Mouse (Mus musculus) liver, embryonic 16.5 days (tissue): ENCODE results near the gene Sfi1. TPM values are rescaled to one million over a fixed set of nuclear protein-coding genes. Genes with fewer than 3 reads are reported as not detected.

Experiments
- ATAC-seq: fragments of 200-750 bp; cut with Nextera tagmentation; 2 replicates; pipeline ENCODE4 v1.8.0; 2017; ENCODE audit warnings: low read depth, mild to moderate bottlenecking, moderate number of reproducible peaks, moderate library complexity
- H3K27ac ChIP-seq: fragments of 300-500 bp; sonication (generic); 2 replicates; pipeline ENCODE4 v1.5.1; 2014; ENCODE audit warnings: mild to moderate bottlenecking, low read length
- H3K27me3 ChIP-seq: fragments of 300-500 bp; sonication (generic); 2 replicates; pipeline ENCODE4 v1.6.1; 2014; ENCODE audit warnings: low read depth, low read length, mixed read lengths; ENCODE audit not compliant: control insufficient read depth, insufficient read depth
- H3K36me3 ChIP-seq: fragments of 300-500 bp; sonication (generic); 2 replicates; pipeline ENCODE4 v1.6.1; 2014; ENCODE audit warnings: mild to moderate bottlenecking; ENCODE audit not compliant: control insufficient read depth, insufficient read depth
- H3K4me1 ChIP-seq: fragments of 300-500 bp; sonication (generic); 2 replicates; pipeline ENCODE4 v1.6.1; 2014; ENCODE audit warnings: low read depth, low read length, mixed read lengths; ENCODE audit not compliant: control insufficient read depth
- H3K4me2 ChIP-seq: fragments of 300-500 bp; sonication (generic); 2 replicates; pipeline ENCODE4 v1.6.1; 2014; ENCODE audit warnings: low read depth, low read length, mixed read lengths
- H3K4me3 ChIP-seq: fragments of 300-500 bp; sonication (generic); 2 replicates; pipeline ENCODE4 v1.5.1; 2014; ENCODE audit warnings: low read depth, mild to moderate bottlenecking, low read length
- H3K9ac ChIP-seq: fragments of 300-500 bp; sonication (generic); 2 replicates; pipeline ENCODE4 v1.6.1; 2014; ENCODE audit warnings: low read depth, low read length
- H3K9me3 ChIP-seq: fragments of 300-500 bp; sonication (generic); replicated peaks from 2 replicates; pipeline ENCODE4 v1.6.1; 2016; ENCODE audit warnings: low read length; ENCODE audit not compliant: control insufficient read depth
- WGBS: fragments of 180-500 bp; shearing (Covaris S2); extraction: QIAGEN DNeasy Blood & Tissue Kit; methylation state at CpG from one replicate; pipeline ENCODE4 v1.1.7; 2014; ENCODE audit not compliant: insufficient replicate concordance; 5-methylcytosine and 5-hydroxymethylcytosine counted together
- polyA plus RNA-seq: library from polyadenylated mRNA; unstranded; fragments of >200 nt; fragmentation: Nextera tagmentation; extraction: Ambion mirVana; gene quantifications from 2 replicates; pipeline ENCODE4 v1.2.1, GENCODE M21; 2015

The Sfi1 gene
- polyA plus RNA-seq = 3.4 and 4.1 TPM in 2 replicates

DNA sequence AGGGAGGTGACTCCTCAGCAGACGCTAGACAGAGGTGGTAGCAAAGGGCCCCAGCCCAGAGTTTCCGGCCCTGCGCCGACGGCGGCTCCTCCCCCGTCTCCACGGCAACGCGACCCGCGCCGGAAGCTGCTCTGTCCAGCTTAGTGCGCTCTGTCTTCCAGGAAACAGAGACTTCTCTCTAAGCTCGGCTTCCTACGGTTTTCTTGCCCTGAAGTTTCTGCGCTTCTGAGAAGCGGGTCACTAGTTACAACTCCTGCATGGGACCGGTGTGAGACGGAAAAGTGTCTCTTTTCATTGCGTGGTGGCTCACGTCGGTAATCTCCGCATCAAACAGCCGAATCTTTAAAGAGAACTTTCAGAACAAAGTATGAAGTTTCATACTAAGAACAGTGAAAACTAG, at the start of gene Sfi1:
Sfi1 (minus strand) TSS at position 101 of the 400 bp plus-strand sequence.
- no peaks in the 10 kb centered on the region for H3K9me3 ChIP-seq
- 75% methylated on average over 25 of the region's 25 CpGs for WGBS
- no peak within 1 kb of the TSS for H3K4me3 ChIP-seq
- H3K36me3 ChIP-seq = no peaks in the 10 kb centered on the region
- no peak within 1 kb of the TSS for H3K9ac ChIP-seq
- H3K4me1 ChIP-seq = no peaks in the 10 kb centered on the region
- H3K27me3 ChIP-seq = no peaks in the 10 kb centered on the region
- H3K4me2 ChIP-seq = no peak within 1 kb of the TSS
- ATAC-seq = no peak
- no peak within 1 kb of the TSS for H3K27ac ChIP-seq

DNA sequence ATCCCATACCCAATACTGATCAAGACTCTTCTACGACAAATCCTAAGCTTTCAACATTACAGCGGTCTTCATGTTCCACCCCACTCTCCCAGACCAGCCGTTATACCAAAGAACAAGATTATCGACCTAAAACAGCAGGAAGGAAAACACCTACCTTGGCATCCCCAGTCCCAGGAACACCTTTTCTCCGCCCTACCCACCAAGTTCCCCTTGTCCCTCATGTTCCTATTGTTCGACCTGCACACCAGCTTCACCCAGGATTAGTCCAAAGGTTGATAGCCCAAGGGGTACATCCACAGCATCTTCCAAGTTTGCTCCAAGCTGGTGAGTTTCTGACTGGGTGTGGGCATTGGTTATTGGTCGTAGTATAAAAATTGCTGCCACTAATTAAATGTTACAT, 49.1 kb upstream of the Sfi1 start:
- WGBS = 82% methylated on average over 7 of the region's 7 CpGs
- no peak overlapping the region for H3K4me2 ChIP-seq
- H3K27ac ChIP-seq = no peak overlapping the region
- H3K36me3 ChIP-seq = peaks cover 78% of the 10 kb centered on the region
- no peak for ATAC-seq
- no peak overlapping the region for H3K9ac ChIP-seq
- no peak overlapping the region for H3K4me3 ChIP-seq
- H3K9me3 ChIP-seq = no peaks in the 10 kb centered on the region
- H3K27me3 ChIP-seq = no peaks in the 10 kb centered on the region
- H3K4me1 ChIP-seq = no peaks in the 10 kb centered on the region

GRCm38 (mm10) chr11:3235277-3235676, 42.0 kb upstream of the Sfi1 start:
- 67% methylated on average over 5 of the region's 5 CpGs for whole genome bisulfite sequencing
- no peak overlapping the region for H3K9ac ChIP-seq
- H3K4me3 ChIP-seq = no peak overlapping the region
- no peaks in the 10 kb centered on the region for H3K9me3 ChIP-seq
- H3K36me3 ChIP-seq = peaks cover 52% of the 10 kb centered on the region
- no peak for ATAC-seq
- no peak overlapping the region for H3K27ac ChIP-seq
- no peaks in the 10 kb centered on the region for H3K27me3 ChIP-seq
- H3K4me2 ChIP-seq = no peak overlapping the region
- H3K4me1 ChIP-seq = no peaks in the 10 kb centered on the region

DNA sequence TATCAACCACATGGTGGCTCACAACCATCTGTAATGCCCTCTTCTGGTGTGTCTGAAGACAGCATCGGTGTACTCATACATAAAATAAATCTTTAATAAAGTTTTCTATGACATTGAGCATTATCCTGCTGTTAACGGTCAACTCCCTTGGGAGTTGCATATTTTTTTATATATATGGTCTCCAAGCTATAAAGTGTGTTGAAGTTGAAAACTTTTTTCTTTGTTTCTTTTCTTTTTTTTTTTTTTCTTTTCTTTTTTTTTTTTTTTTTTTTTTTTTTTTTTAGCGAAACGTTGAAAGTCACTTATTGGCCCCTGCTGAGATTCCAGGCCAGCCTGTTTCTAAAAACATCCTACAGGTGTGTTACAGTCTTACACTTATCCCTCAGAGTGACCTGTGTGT, 40.4 kb upstream of the Sfi1 start:
- H3K9ac ChIP-seq = no peak overlapping the region
- no peak overlapping the region for H3K4me2 ChIP-seq
- H3K9me3 ChIP-seq = no peaks in the 10 kb centered on the region
- H3K27ac ChIP-seq = no peak overlapping the region
- WGBS = 91% methylated on average over 4 of the region's 4 CpGs
- H3K4me3 ChIP-seq = no peak overlapping the region
- no peaks in the 10 kb centered on the region for H3K4me1 ChIP-seq
- H3K27me3 ChIP-seq = no peaks in the 10 kb centered on the region
- peaks cover 50% of the 10 kb centered on the region for H3K36me3 ChIP-seq
- no peak for ATAC-seq

GRCm38 (mm10) chr11:3232248-3232647, 39.0 kb upstream of the Sfi1 start:
- Histone ChIP-seq H3K27ac (no peak overlapping the region), H3K27me3 (no peaks in the 10 kb centered on the region), H3K4me3 (no peak overlapping the region), H3K9ac (no peak overlapping the region), H3K36me3 (peaks cover 48% of the 10 kb centered on the region), H3K4me2 (no peak overlapping the region), H3K9me3 (no peaks in the 10 kb centered on the region), H3K4me1 (no peaks in the 10 kb centered on the region)
- ATAC-seq = no peak
- WGBS = 69% methylated on average over 3 of the region's 3 CpGs

GRCm38 (mm10) chr11:3227113-3227512, 33.9 kb upstream of the Sfi1 start:
- H3K9ac ChIP-seq = no peak overlapping the region
- 81% methylated on average over 3 of the region's 3 CpGs for WGBS
- H3K27me3 ChIP-seq = no peaks in the 10 kb centered on the region
- peaks cover 67% of the 10 kb centered on the region for H3K36me3 ChIP-seq
- H3K4me3 ChIP-seq = no peak overlapping the region
- H3K4me2 ChIP-seq = no peak overlapping the region
- no peaks in the 10 kb centered on the region for H3K4me1 ChIP-seq
- no peak overlapping the region for H3K27ac ChIP-seq
- ATAC-seq = no peak
- H3K9me3 ChIP-seq = no peaks in the 10 kb centered on the region

DNA sequence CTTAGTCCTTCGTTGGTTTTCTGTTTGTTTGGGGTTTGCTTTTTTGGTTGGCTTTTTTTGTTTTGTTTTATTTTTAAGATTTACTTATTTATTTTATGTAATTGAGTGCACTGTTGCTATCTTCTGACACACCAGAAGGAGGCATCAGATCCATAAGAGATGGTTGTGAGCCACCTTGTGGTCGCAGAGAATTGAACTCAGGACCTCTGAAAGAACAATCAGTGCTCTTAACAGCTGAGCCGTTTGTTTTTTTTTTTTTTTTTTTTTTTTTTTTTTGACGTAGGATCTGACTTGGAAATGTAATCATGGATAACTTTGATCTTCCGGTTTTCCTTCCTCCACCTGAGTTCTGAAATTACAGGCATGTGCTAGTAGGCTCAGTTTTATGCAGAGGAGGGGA, 29.8 kb upstream of the Sfi1 start:
- no peaks in the 10 kb centered on the region for H3K4me1 ChIP-seq
- ATAC-seq = no peak

DNA sequence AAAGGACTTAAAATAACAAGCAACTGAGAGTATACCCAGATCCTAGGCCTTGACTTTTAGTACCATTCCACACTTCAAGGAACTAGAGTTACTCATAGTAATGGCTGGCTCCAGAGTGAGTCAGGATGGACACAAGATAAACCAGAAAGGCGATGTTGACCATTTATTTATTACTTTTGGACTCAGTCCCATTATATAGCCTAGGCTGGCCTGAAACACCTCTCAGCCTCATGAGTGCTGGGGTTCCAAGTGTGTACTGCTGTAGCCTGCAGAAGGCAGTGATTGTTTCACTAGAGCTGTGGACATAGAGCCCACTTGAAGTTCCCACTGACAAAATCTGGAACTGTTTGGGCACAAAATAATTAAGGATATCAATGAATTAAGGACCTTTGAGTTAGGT, 19.3 kb upstream of the Sfi1 start:
- Histone ChIP-seq H3K27ac (no peak overlapping the region), H3K4me1 (no peaks in the 10 kb centered on the region), H3K4me3 (no peak overlapping the region), H3K27me3 (no peaks in the 10 kb centered on the region), H3K4me2 (no peak overlapping the region), H3K9me3 (no peaks in the 10 kb centered on the region), H3K9ac (no peak overlapping the region), H3K36me3 (peaks cover 47% of the 10 kb centered on the region)
- WGBS = 86% methylated on average over 1 of the region's 1 CpGs
- no peak for ATAC-seq

More for the DNA sequence above, 29.8 kb upstream of the Sfi1 start:
- 75% methylated on average over 5 of the region's 5 CpGs for WGBS
- peaks cover 61% of the 10 kb centered on the region for H3K36me3 ChIP-seq
- no peak overlapping the region for H3K9ac ChIP-seq
- no peak overlapping the region for H3K4me2 ChIP-seq
- H3K27ac ChIP-seq = no peak overlapping the region
- H3K9me3 ChIP-seq = no peaks in the 10 kb centered on the region
- no peak overlapping the region for H3K4me3 ChIP-seq
- H3K27me3 ChIP-seq = no peaks in the 10 kb centered on the region

- Histone ChIP-seq H3K9me3 (no peaks in the 10 kb centered on the region), H3K27me3 (no peaks in the 10 kb centered on the region), H3K36me3 (peaks cover 29% of the 10 kb centered on the region), H3K4me2 (no peak overlapping the region), H3K4me1 (no peaks in the 10 kb centered on the region; the same call in 1 of the 2 replicates), H3K9ac (no peak overlapping the region), H3K27ac (no peak overlapping the region), H3K4me3 (no peak overlapping the region)
- no peak for ATAC-seq
- 89% methylated on average over 3 of the region's 3 CpGs for WGBS
Measured at GRCm38 (mm10) chr11:3206783-3207182, 13.5 kb upstream of the Sfi1 start.
